Mouse (Mus musculus): ENCODE data around the gene Olfr1121.
"Not testable (repeated sequence)": the region's sequence is repeated elsewhere in the genome, so short reads cannot be mapped to it uniquely, and the experiment has no call there.

Gene Olfr1121

GRCm38 (mm10) chr2:87369595-87369994 lies at the start of gene Olfr1121:
Olfr1121 (plus strand) TSS chr2:87369895.
- DNase-seq (ENCODE audit: low read depth, low spot score): no peak

DNA sequence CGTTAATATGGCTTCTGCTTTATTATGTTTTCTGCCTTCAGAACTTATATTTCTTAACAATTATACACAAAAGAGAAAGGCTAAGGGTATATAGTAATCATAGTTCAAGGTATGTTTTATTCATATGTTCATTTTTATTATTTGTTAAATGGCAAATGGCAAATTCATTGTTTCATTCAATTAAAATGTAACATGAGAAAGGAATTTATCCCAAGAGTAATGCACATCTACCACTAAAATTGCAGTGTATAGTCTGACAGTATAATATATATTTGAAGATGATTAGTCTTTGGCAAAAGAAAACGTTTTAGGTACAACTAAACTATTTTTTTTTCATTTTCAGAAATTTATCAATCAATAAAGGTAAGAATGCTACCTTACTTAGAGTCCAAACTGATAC lies 15.2 kb upstream of the Olfr1121 start, which contains the start of gene Olfr1120:
TSS of gene Olfr1120 (plus strand) at position 301 of the 400 bp plus-strand sequence.
- DNase-seq (ENCODE audit: low read depth, low spot score): no peak

DNA sequence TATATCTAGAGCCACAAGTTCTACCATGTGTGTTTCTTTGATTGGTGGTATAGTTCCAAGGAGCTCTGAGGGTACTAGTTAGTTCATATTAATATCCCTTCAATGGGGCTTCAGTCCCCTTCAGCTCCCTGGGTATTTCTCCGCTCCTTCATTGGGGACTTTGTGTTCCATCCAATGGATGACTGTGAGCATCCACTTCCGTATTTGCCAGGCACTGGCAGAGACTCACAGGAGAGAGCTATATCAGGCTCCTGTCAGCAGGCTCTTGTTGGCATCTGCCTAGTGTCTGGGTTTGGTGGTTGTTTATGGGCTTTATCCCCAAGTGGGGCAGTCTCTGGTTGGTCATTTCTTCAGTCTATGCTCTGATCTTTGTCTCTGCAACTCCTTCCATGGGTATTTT lies 9.6 kb upstream of the Olfr1121 start:
- not testable (repeated sequence) for DNase-seq (ENCODE audit: low read depth, low spot score)

GRCm38 (mm10) chr2:87371726-87372125 lies 2.0 kb downstream of the Olfr1121 start:
- DNase-seq (ENCODE audit: low read depth, low spot score): no peak

DNA sequence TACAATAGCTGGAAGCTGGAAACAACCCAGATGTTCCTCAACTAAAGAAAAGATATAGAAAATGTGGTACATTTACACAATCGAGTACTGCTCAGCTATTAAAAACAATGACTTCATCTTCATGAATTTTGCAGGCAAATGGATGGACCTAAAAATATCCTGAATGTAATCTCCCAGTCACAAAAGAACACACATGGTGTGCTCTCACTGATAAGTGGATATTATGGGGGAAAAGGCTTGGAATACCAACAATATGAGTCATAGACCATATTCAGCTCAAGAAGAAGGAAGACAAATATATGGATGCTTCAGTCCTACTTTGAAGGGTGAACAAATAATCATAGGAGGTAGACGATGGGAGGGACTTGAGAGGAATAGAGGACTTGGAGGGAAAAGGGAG lies 14.2 kb downstream of the Olfr1121 start:
- no peak for DNase-seq (ENCODE audit: low read depth, low spot score)

DNA sequence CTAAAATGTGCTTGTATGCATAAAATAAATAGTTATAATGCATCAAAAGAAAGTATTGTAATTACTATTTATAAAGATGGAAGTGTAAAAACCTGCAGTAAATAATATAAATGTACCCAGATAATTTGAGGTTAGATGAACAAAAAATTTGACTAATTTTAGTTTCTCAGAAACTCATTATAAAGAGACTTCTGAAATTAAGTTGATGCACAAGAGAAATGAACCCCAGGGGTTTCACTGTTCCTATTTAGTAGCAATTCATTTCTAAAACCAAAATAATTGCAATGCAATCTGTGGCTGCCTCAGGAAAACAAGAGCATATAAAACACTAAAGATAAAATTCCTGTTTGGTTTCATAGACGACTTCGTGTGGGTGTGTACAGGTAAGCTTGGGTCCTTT lies 15.9 kb downstream of the Olfr1121 start, which contains the start of gene Olfr1122:
TSS of gene Olfr1122 (plus strand) at position 301 of the 400 bp plus-strand sequence.
- no peak for DNase-seq (ENCODE audit: low read depth, low spot score)

DNA sequence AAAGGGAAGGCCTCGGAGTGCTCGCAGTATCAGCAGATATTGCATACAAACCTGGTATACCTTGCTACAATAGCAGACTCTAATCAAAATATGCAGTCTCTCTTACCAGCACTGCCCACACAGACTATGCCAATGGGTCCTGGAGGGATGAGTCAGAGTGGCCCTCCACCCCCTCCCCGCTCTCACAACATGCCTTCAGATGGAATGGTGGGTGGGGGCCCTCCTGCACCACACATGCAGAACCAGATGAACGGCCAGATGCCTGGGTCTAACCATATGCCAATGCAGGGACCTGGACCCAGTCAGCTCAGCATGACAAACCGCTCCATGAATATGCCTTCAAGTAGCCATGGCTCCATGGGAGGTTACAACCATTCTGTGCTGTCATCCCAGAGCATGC lies 23.9 kb downstream of the Olfr1121 start:
- DNase-seq (ENCODE audit: low read depth, low spot score): not testable (repeated sequence)

GRCm38 (mm10) chr2:87394686-87395085 lies 25.0 kb downstream of the Olfr1121 start:
- DNase-seq (ENCODE audit: low read depth, low spot score): not testable (repeated sequence)

- no peak for DNase-seq (ENCODE audit: low read depth, low spot score)
These were observed 46.6 kb downstream of the Olfr1121 start, which contains the start of gene Olfr1123 for GRCm38 (mm10) chr2:87416335-87416734. Olfr1123 (plus strand) TSS chr2:87416635.
